Mouse (Mus musculus): ENCODE measurements around the gene Zfp36.

Zfp36 gene

GRCm38 (mm10) chr7:28367663-28368275 is 12.3 kb downstream of the Zfp36 start:
- DNase-seq (ENCODE audit: low read depth, low spot score), result no peak
- H3K36me3 ChIP-seq (ENCODE audit: control insufficient read depth, insufficient read depth, low read length, poor library complexity, severe bottlenecking), result peaks cover 8% of the 10 kb centered on the region
- H3K27me3 ChIP-seq (ENCODE audit: control insufficient read depth, insufficient read depth, low read length, poor library complexity, severe bottlenecking), result no peaks in the 10 kb centered on the region

GRCm38 (mm10) chr7:28362441-28363060 is 17.5 kb downstream of the Zfp36 start:
- H3K27me3 ChIP-seq (ENCODE audit: control insufficient read depth, insufficient read depth, low read length, poor library complexity, severe bottlenecking), result no peaks in the 10 kb centered on the region
- peaks cover 18% of the 10 kb centered on the region for H3K36me3 ChIP-seq (ENCODE audit: control insufficient read depth, insufficient read depth, low read length, poor library complexity, severe bottlenecking)
- no peak for DNase-seq (ENCODE audit: low read depth, low spot score)

DNA sequence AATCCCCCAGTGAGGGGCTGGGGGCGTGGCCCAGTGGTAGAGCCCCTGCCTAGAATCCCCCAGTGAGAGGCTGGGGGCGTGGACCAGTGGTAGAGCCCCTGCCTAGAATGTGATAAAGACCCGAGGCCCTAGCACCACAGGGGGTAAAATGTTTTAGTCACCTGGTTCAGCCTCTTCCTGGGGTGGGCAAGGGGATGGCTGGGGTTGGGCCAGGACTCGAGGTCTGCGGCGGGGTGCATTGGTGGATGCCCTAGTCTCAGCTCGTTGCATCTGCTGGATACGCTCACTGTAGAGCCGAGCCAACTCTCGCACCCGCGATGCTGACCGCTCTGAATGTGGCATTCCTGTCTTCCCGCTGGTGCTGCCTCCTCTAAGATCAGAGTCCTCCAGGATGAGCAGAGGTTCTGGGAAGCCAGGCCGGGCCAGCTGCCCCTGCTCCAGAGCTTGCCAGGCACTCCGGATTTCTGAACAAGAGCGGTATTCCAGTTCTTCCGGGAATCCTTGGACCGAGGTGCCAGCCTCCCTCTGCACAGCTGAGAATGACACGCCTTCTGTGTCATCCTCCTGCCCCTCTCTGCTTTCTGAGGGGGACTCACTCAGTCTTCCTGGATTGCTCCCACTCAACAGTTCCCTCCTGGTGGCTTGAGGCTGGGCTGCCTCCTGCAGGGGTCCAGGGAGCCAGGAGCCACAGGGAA is 18.3 kb downstream of the Zfp36 start:
- Histone ChIP-seq H3K36me3 (ENCODE audit: control insufficient read depth, insufficient read depth, low read length, poor library complexity, severe bottlenecking) (peaks cover 18% of the 10 kb centered on the region), H3K27me3 (ENCODE audit: control insufficient read depth, insufficient read depth, low read length, poor library complexity, severe bottlenecking) (no peaks in the 10 kb centered on the region)
- no peak for DNase-seq (ENCODE audit: low read depth, low spot score)

DNA sequence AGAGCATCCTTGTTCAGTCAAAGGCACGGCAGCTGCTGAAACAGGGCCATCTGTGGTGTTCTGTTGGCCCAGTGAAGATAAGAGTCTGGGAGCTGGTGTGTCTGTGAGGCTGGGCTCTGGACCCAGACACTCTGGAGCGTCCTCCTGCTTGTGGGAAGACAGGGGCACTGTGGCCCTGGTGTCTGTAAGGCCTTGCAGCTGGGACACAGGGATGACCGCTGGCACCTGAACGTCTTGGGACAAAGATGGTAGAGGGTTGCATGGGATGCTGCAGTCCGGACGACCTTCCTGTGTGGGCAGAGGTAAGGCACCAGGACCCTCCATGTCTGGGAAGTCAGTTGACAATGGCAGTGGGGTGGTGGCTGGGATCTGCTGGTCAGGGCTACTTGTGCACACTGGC is 19.8 kb downstream of the Zfp36 start:
- Histone ChIP-seq H3K27me3 (ENCODE audit: control insufficient read depth, insufficient read depth, low read length, poor library complexity, severe bottlenecking) (no peaks in the 10 kb centered on the region), H3K36me3 (ENCODE audit: control insufficient read depth, insufficient read depth, low read length, poor library complexity, severe bottlenecking) (peaks cover 17% of the 10 kb centered on the region)
- DNase-seq (ENCODE audit: low read depth, low spot score), result no peak

DNA sequence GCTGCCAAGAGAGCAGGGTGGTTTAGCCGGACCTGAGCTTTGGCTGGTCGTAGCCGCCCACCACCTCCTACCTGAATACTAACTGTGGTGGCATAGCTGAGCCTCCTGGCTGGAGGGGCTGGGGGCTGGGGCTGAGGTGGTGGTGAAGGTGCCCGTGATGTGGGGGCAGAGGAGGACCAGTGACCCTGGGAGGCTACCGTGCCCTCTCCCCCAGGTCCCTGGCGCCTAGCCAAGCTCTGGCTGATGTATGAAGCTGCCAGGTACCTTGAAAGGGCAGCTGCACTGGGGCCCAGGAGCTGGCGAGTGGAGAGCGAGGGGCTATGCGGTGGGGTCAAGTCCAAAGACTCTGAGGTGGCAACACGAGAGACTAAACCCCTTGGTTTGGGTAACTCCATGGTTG is 20.2 kb downstream of the Zfp36 start:
- Histone ChIP-seq H3K36me3 (ENCODE audit: control insufficient read depth, insufficient read depth, low read length, poor library complexity, severe bottlenecking) (peaks cover 15% of the 10 kb centered on the region), H3K27me3 (ENCODE audit: control insufficient read depth, insufficient read depth, low read length, poor library complexity, severe bottlenecking) (no peaks in the 10 kb centered on the region)
- no peak for DNase-seq (ENCODE audit: low read depth, low spot score)

- H3K27me3 ChIP-seq (ENCODE audit: control insufficient read depth, insufficient read depth, low read length, poor library complexity, severe bottlenecking), result no peaks in the 10 kb centered on the region
- H3K36me3 ChIP-seq (ENCODE audit: control insufficient read depth, insufficient read depth, low read length, poor library complexity, severe bottlenecking), result peaks cover 16% of the 10 kb centered on the region
- no peak for DNase-seq (ENCODE audit: low read depth, low spot score)
These were observed 21.6 kb downstream of the Zfp36 start for GRCm38 (mm10) chr7:28358431-28358830.

GRCm38 (mm10) chr7:28357984-28358383 is 22.1 kb downstream of the Zfp36 start:
- Histone ChIP-seq H3K27me3 (ENCODE audit: control insufficient read depth, insufficient read depth, low read length, poor library complexity, severe bottlenecking) (no peaks in the 10 kb centered on the region), H3K36me3 (ENCODE audit: control insufficient read depth, insufficient read depth, low read length, poor library complexity, severe bottlenecking) (peaks cover 19% of the 10 kb centered on the region)
- DNase-seq (ENCODE audit: low read depth, low spot score), result no peak

DNA sequence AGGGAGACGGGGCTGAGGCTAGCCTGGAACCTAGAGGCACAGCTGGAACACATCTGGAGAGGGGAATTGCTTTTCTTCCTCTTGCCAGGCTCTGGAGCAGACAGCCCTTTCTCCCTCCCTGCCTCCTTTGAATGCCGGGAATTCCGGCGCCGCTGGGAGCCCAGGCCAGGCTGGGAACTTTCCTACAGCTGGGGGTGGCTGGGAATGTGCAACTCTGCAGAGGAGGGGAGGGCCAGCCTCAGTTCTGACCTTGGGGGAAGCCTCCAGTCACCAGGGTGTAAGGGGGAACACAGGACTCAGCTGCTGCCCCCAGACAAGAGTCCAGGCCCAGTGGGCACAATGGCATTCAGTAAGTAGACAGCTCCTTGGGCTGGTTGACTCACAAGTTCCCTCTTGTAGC is 23.1 kb downstream of the Zfp36 start:
- DNase-seq (ENCODE audit: low read depth, low spot score), result no peak
- Histone ChIP-seq H3K27me3 (ENCODE audit: control insufficient read depth, insufficient read depth, low read length, poor library complexity, severe bottlenecking) (no peaks in the 10 kb centered on the region), H3K36me3 (ENCODE audit: control insufficient read depth, insufficient read depth, low read length, poor library complexity, severe bottlenecking) (peaks cover 18% of the 10 kb centered on the region)

- DNase-seq (ENCODE audit: low read depth, low spot score), result no peak
- Histone ChIP-seq H3K36me3 (ENCODE audit: control insufficient read depth, insufficient read depth, low read length, poor library complexity, severe bottlenecking) (peaks cover 20% of the 10 kb centered on the region), H3K27me3 (ENCODE audit: control insufficient read depth, insufficient read depth, low read length, poor library complexity, severe bottlenecking) (no peaks in the 10 kb centered on the region)
These were observed 24.8 kb downstream of the Zfp36 start for GRCm38 (mm10) chr7:28355221-28355620.

- no peaks in the 10 kb centered on the region for H3K27me3 ChIP-seq (ENCODE audit: control insufficient read depth, insufficient read depth, low read length, poor library complexity, severe bottlenecking)
- DNase-seq (ENCODE audit: low read depth, low spot score), result no peak
- peaks cover 15% of the 10 kb centered on the region for H3K36me3 ChIP-seq (ENCODE audit: control insufficient read depth, insufficient read depth, low read length, poor library complexity, severe bottlenecking)
These were observed 25.5 kb downstream of the Zfp36 start for GRCm38 (mm10) chr7:28354596-28354995.

GRCm38 (mm10) chr7:28354113-28354581 is 25.9 kb downstream of the Zfp36 start:
- H3K27me3 ChIP-seq (ENCODE audit: control insufficient read depth, insufficient read depth, low read length, poor library complexity, severe bottlenecking), result no peaks in the 10 kb centered on the region
- peaks cover 15% of the 10 kb centered on the region for H3K36me3 ChIP-seq (ENCODE audit: control insufficient read depth, insufficient read depth, low read length, poor library complexity, severe bottlenecking)
- no peak for DNase-seq (ENCODE audit: low read depth, low spot score)

GRCm38 (mm10) chr7:28353267-28353666 is 26.8 kb downstream of the Zfp36 start:
- peak; percentile 23 for DNase-seq (ENCODE audit: low read depth, low spot score)
- H3K27me3 ChIP-seq (ENCODE audit: control insufficient read depth, insufficient read depth, low read length, poor library complexity, severe bottlenecking), result no peaks in the 10 kb centered on the region
- peaks cover 15% of the 10 kb centered on the region for H3K36me3 ChIP-seq (ENCODE audit: control insufficient read depth, insufficient read depth, low read length, poor library complexity, severe bottlenecking)

- no peaks in the 10 kb centered on the region for H3K27me3 ChIP-seq (ENCODE audit: control insufficient read depth, insufficient read depth, low read length, poor library complexity, severe bottlenecking)
- DNase-seq (ENCODE audit: low read depth, low spot score), result no peak
These were observed 28.3 kb downstream of the Zfp36 start for GRCm38 (mm10) chr7:28351676-28352191.

GRCm38 (mm10) chr7:28350155-28350883 is 29.7 kb downstream of the Zfp36 start, which contains the start of gene Rps16:
TSS of gene Rps16 (plus strand) at chr7:28350652.
- peaks cover 15% of the 10 kb centered on the region for H3K36me3 ChIP-seq (ENCODE audit: control insufficient read depth, insufficient read depth, low read length, poor library complexity, severe bottlenecking)
- no peaks in the 10 kb centered on the region for H3K27me3 ChIP-seq (ENCODE audit: control insufficient read depth, insufficient read depth, low read length, poor library complexity, severe bottlenecking)
- DNase-seq (ENCODE audit: low read depth, low spot score), result peak; percentile 98

More at GRCm38 (mm10) chr7:28351676-28352191, 28.3 kb downstream of the Zfp36 start:
- H3K36me3 ChIP-seq (ENCODE audit: control insufficient read depth, insufficient read depth, low read length, poor library complexity, severe bottlenecking), result peaks cover 15% of the 10 kb centered on the region
